Mouse (Mus musculus): ENCODE results near the gene Tbc1d9b. TPM values are rescaled to one million over a fixed set of nuclear protein-coding genes. Genes with fewer than 3 reads are reported as not detected.
A peak's percentile ranks its signal among the peaks of the same experiment; 100 is the strongest.

Gene Tbc1d9b
- polyA plus RNA-seq, 1 experiment from 2014 or later = 35.4 TPM

DNA sequence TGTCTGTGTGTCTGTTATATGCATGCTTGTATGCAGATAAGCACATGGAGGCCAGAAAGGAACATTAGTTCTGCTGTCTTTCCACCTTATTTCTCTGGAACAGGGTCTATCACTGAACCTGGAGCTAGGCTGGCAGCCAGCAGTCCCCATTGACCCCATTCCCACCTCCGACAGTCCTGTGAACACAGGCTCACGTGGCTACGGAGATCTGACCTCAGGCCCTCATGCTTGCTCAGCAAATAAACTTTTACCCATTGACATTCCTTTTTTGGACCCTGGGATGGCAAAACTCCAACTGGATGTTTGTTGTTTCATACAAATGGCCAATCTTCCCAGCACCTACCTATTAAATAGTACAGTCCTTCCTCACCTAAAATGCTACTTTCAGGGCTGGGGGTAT is 45.2 kb downstream of the Tbc1d9b start:
- Histone ChIP-seq H3K4me1 (ENCODE audit: control insufficient read depth, insufficient read depth, low read length) (peaks cover 5% of the 10 kb centered on the region; the same call in 1 of the 2 replicates), H3K9ac (replicated peaks; ENCODE audit: low read length) (no peak overlapping the region), H3K9me3 (ENCODE audit: control insufficient read depth, low read length) (no peaks in the 10 kb centered on the region), H3K27me3 (ENCODE audit: control insufficient read depth, insufficient read depth, low read length) (no peaks in the 10 kb centered on the region), H3K4me2 (ENCODE audit: low read length) (0 out of 2 replicates have a peak overlapping the region, but pooled peaks have one; percentile 77), H3K4me3 (replicated peaks; ENCODE audit: low read depth, low read length) (no peak overlapping the region), H3K36me3 (ENCODE audit: control insufficient read depth, insufficient read depth, low read length) (peaks cover 41% of the 10 kb centered on the region), H3K27ac (replicated peaks; ENCODE audit: low read depth, low read length) (no peak overlapping the region)
- WGBS = 85% methylated on average over 3 of the region's 3 CpGs
- ATAC-seq (ENCODE audit: low FRiP score, low TSS enrichment) (no peak), DNase-seq (no peak)

DNA sequence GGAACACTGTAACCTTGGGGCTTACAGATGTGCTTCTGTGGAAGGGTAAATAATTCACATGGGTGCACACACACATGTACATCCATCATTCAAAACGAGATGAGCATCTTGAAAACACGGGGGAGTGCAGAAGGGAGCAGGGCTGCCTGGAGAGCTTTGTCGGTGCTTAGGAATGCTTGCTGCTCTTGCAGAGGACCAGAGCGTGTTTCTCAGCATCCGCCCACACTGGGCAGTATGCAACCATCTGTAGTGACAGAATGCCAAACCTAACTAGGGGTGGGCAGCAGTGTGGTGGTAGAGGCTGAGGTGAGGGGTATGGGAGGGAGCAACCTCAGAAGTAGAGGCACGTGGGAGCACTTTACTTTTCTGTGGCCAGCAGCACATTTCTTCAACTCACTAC is 45.9 kb downstream of the Tbc1d9b start:
- Histone ChIP-seq H3K4me1 (ENCODE audit: control insufficient read depth, insufficient read depth, low read length) (peaks cover 5% of the 10 kb centered on the region; the same call in 1 of the 2 replicates), H3K4me3 (replicated peaks; ENCODE audit: low read depth, low read length) (no peak overlapping the region), H3K4me2 (ENCODE audit: low read length) (no peak overlapping the region), H3K9ac (replicated peaks; ENCODE audit: low read length) (no peak overlapping the region), H3K36me3 (ENCODE audit: control insufficient read depth, insufficient read depth, low read length) (peaks cover 40% of the 10 kb centered on the region), H3K9me3 (ENCODE audit: control insufficient read depth, low read length) (no peaks in the 10 kb centered on the region), H3K27me3 (ENCODE audit: control insufficient read depth, insufficient read depth, low read length) (no peaks in the 10 kb centered on the region), H3K27ac (replicated peaks; ENCODE audit: low read depth, low read length) (no peak overlapping the region)
- 85% methylated on average over 6 of the region's 6 CpGs for WGBS
- no peak for DNase-seq
- no peak for ATAC-seq (ENCODE audit: low FRiP score, low TSS enrichment)

DNA sequence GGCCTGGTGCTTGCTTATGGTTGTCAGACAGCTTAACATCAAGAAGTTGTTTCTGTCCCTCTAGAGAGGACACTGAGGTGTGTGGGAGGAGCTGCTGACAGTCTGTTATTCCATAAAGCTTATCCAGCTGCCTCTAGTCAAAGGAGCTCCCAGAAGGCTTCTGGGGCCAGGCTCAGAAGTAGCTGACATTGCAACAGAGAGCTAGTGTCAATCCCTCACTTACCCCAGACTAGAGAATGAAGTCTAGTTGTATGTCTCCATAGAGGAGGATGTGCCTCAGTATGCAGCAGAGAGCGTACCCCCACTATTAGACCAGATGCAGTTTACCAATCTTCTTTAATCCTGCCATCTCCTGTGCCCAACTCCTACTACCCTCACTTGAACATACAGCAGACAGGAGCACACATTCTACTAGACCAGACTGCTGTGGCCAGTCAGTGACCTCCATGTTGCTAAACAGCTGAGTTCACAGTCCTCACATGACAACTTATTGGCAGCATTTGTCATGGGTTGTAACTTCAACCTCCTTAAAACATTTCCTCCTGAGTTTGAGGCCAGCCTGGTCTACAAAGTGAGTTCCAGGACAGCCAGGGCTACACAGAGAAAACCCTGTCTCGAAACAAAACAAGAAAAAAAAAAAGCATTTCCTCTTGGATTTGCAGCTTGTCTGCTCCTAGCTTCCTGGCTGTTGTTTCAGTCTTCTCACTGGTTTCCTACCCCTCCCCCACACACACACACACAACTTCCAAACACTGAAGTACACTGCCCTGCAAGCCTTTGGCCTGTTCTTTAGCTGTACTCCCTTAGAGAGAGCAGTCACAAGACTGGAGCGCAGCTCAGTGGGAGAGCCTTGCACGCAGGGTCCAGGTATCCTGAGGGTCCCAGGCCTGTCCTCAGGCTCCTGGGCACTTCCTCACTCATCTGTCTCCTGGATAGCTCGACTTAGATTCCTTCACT is 47.6 kb downstream of the Tbc1d9b start:
- DNase-seq (no peak), ATAC-seq (ENCODE audit: low FRiP score, low TSS enrichment) (no peak)
- H3K4me1 ChIP-seq (ENCODE audit: control insufficient read depth, insufficient read depth, low read length) = peaks cover 5% of the 10 kb centered on the region; the same call in 1 of the 2 replicates
- no peaks in the 10 kb centered on the region for H3K9me3 ChIP-seq (ENCODE audit: control insufficient read depth, low read length)
- H3K27me3 ChIP-seq (ENCODE audit: control insufficient read depth, insufficient read depth, low read length) = no peaks in the 10 kb centered on the region
- no peak overlapping the region for H3K27ac ChIP-seq (replicated peaks; ENCODE audit: low read depth, low read length)
- peaks cover 48% of the 10 kb centered on the region for H3K36me3 ChIP-seq (ENCODE audit: control insufficient read depth, insufficient read depth, low read length)
- no peak overlapping the region for H3K4me3 ChIP-seq (replicated peaks; ENCODE audit: low read depth, low read length)
- no peak overlapping the region for H3K9ac ChIP-seq (replicated peaks; ENCODE audit: low read length)
- WGBS = 89% methylated on average over 5 of the region's 5 CpGs
- no peak overlapping the region for H3K4me2 ChIP-seq (ENCODE audit: low read length)

DNA sequence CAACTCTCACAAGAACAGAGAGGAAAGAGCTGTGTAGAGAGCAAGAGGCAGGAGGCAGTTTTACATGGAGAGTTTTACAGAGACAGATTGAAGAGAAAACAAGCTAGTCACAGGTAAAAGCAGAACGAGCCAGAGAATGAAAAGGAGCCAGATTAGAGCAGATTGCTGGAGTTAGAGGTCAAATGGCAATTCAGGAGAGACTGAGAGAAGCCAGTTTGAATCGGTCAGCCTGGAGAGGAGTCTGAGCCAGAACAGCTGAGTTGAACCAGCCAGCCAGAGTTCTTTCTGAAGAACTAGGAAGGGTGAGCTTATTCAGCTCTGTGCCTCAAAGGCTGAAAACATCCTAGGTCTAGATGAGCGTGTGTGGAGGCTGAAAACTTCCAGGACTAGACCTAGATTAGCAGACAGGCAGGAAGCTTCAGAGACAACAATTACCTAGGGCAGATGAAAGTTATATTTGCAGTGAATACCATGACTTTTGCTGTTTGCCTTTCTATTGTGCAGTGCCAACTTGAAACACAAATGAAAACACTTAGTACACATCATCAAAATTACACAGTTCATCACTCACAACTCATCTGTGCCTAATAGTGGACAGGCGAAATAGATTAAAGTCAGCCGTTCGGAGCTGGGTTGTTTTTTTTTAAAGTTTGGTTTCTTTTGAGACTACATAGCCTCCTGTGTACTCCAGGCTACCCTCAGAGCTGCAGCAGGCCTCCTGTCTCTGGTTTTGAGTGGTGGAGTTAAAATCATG is 49.5 kb downstream of the Tbc1d9b start:
- Histone ChIP-seq H3K4me3 (replicated peaks; ENCODE audit: low read depth, low read length) (no peak overlapping the region), H3K4me2 (ENCODE audit: low read length) (no peak overlapping the region), H3K27me3 (ENCODE audit: control insufficient read depth, insufficient read depth, low read length) (no peaks in the 10 kb centered on the region), H3K9me3 (ENCODE audit: control insufficient read depth, low read length) (no peaks in the 10 kb centered on the region), H3K36me3 (ENCODE audit: control insufficient read depth, insufficient read depth, low read length) (peaks cover 51% of the 10 kb centered on the region), H3K27ac (replicated peaks; ENCODE audit: low read depth, low read length) (no peak overlapping the region), H3K9ac (replicated peaks; ENCODE audit: low read length) (no peak overlapping the region), H3K4me1 (ENCODE audit: control insufficient read depth, insufficient read depth, low read length) (peaks cover 1% of the 10 kb centered on the region; the same call in 1 of the 2 replicates)
- ATAC-seq (ENCODE audit: low FRiP score, low TSS enrichment) = no peak
- DNase-seq = no peak
- 83% methylated on average over 6 of the region's 6 CpGs for WGBS

DNA sequence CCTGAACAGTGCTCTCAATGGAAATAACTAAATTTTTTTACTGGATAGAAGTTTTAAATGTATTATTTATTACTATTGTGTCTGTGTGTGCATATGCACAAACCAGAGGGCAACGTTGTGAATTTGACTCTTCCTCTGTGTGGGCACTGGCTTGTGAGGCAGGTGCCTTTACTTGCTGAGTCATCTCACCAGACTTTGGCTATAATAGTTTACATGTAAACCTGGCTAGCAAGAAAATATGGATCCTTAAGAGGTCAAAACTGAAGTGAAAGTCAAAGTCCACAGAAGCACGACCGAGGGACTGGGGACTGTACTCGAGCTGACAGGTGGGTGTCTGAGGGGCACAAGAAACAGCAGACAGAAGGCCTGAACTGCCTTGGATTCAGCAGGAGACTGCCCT is 51.5 kb downstream of the Tbc1d9b start:
- ATAC-seq (ENCODE audit: low FRiP score, low TSS enrichment) = no peak
- Histone ChIP-seq H3K9me3 (ENCODE audit: control insufficient read depth, low read length) (no peaks in the 10 kb centered on the region), H3K4me2 (ENCODE audit: low read length) (no peak overlapping the region), H3K36me3 (ENCODE audit: control insufficient read depth, insufficient read depth, low read length) (peaks cover 50% of the 10 kb centered on the region), H3K27me3 (ENCODE audit: control insufficient read depth, insufficient read depth, low read length) (no peaks in the 10 kb centered on the region), H3K9ac (replicated peaks; ENCODE audit: low read length) (no peak overlapping the region), H3K4me3 (replicated peaks; ENCODE audit: low read depth, low read length) (no peak overlapping the region), H3K27ac (replicated peaks; ENCODE audit: low read depth, low read length) (no peak overlapping the region), H3K4me1 (ENCODE audit: control insufficient read depth, insufficient read depth, low read length) (no peaks in the 10 kb centered on the region)
- 93% methylated on average over 4 of the region's 4 CpGs for WGBS
- DNase-seq = no peak

DNA sequence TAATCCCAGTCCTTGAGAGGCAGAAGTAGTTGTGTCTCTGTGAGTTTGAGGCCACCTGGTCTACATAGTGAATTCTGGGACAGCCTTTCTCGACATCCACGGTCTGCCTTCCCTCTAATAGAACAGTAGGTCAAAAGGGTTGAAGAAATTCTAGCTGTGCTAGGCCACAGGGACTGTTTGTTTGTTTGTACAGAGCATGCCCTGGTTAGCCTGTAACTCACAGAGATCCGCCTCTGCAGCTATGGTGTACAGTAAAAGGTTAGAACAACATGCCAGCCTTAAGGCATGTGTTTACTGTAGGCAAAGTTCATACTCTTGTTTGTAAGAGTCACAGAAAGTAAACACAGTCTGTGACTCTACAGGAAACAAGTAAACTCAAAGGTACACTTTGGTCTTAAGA is 53.6 kb downstream of the Tbc1d9b start:
- Histone ChIP-seq H3K27me3 (ENCODE audit: control insufficient read depth, insufficient read depth, low read length) (no peaks in the 10 kb centered on the region), H3K4me3 (replicated peaks; ENCODE audit: low read depth, low read length) (no peak overlapping the region), H3K4me2 (ENCODE audit: low read length) (no peak overlapping the region), H3K4me1 (ENCODE audit: control insufficient read depth, insufficient read depth, low read length) (no peaks in the 10 kb centered on the region), H3K9me3 (ENCODE audit: control insufficient read depth, low read length) (no peaks in the 10 kb centered on the region), H3K9ac (replicated peaks; ENCODE audit: low read length) (no peak overlapping the region), H3K36me3 (ENCODE audit: control insufficient read depth, insufficient read depth, low read length) (peaks cover 40% of the 10 kb centered on the region), H3K27ac (replicated peaks; ENCODE audit: low read depth, low read length) (no peak overlapping the region)
- 93% methylated on average over 3 of the region's 3 CpGs for WGBS
- no peak for DNase-seq
- ATAC-seq (ENCODE audit: low FRiP score, low TSS enrichment) = no peak

DNA sequence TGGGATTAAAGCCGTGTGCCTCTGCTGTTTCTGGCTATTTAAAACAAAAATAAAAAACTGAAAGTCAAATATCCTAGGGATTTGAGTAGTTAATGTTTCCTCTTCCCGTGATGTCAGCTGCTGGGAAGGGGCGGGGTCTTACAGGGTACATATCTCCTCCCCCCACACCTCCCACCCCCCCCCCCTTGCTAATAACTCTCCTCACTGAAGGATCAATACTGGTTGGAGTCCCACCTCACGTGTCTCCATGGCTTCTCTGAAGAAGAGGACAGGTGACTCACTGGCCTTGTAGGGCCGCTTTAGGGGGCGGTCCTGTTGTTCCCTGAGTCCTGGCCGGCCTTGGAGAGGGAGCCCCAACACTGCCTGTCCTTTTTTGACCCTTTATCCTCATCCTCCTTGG is 57.5 kb downstream of the Tbc1d9b start:
- Histone ChIP-seq H3K9me3 (ENCODE audit: control insufficient read depth, low read length) (no peaks in the 10 kb centered on the region), H3K27ac (replicated peaks; ENCODE audit: low read depth, low read length) (no peak overlapping the region), H3K4me2 (ENCODE audit: low read length) (no peak overlapping the region), H3K9ac (replicated peaks; ENCODE audit: low read length) (no peak overlapping the region), H3K36me3 (ENCODE audit: control insufficient read depth, insufficient read depth, low read length) (peaks cover 32% of the 10 kb centered on the region), H3K27me3 (ENCODE audit: control insufficient read depth, insufficient read depth, low read length) (no peaks in the 10 kb centered on the region), H3K4me3 (replicated peaks; ENCODE audit: low read depth, low read length) (no peak overlapping the region), H3K4me1 (ENCODE audit: control insufficient read depth, insufficient read depth, low read length) (no peaks in the 10 kb centered on the region)
- no peak for ATAC-seq (ENCODE audit: low FRiP score, low TSS enrichment)
- 85% methylated on average over 7 of the region's 7 CpGs for WGBS
- no peak for DNase-seq

DNA sequence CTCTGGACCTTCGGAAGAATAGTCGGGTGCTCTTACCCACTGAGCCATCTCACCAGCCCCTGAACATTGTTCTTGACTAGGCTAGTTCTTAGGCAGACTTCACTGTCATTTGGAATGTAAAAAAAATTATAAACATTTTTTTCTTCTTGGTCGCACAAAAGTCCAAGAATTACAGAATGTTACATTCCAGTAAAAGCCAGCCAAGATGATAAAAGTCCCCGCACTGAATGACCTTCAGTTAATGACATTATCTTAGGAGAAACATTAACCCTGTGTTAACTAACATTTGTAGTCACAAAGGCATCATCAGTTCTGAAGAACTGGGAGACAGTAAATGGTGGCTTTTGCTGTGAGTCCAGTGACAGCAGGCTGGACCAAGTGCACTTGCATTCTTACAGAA is 59.2 kb downstream of the Tbc1d9b start:
- H3K9me3 ChIP-seq (ENCODE audit: control insufficient read depth, low read length) = no peaks in the 10 kb centered on the region
- H3K9ac ChIP-seq (replicated peaks; ENCODE audit: low read length) = no peak overlapping the region
- H3K4me3 ChIP-seq (replicated peaks; ENCODE audit: low read depth, low read length) = no peak overlapping the region
- no peaks in the 10 kb centered on the region for H3K27me3 ChIP-seq (ENCODE audit: control insufficient read depth, insufficient read depth, low read length)
- H3K36me3 ChIP-seq (ENCODE audit: control insufficient read depth, insufficient read depth, low read length) = peaks cover 42% of the 10 kb centered on the region
- DNase-seq (no peak), ATAC-seq (ENCODE audit: low FRiP score, low TSS enrichment) (no peak)
- no peaks in the 10 kb centered on the region for H3K4me1 ChIP-seq (ENCODE audit: control insufficient read depth, insufficient read depth, low read length)
- no peak overlapping the region for H3K27ac ChIP-seq (replicated peaks; ENCODE audit: low read depth, low read length)
- WGBS = 91% methylated on average over 4 of the region's 4 CpGs
- H3K4me2 ChIP-seq (ENCODE audit: low read length) = no peak overlapping the region

Data from midbrain, embryonic 14.5 days (tissue).